Mouse (Mus musculus) Patski (cell line): ENCODE measurements around the gene Naglu. TPM values are rescaled to one million over a fixed set of nuclear protein-coding genes. Genes with fewer than 3 reads are reported as not detected.

ENCODE experiments used
- ATAC-seq: fragments of 100-300 bp; one replicate; pipeline ENCODE4 v1.8.0; 2021
- CTCF ChIA-PET: fragments of 350-600 bp; sonication (Branson Sonifier 250); formaldehyde crosslinking; loops from one replicate; lab custom pipeline; 2022; ENCODE audit warnings: inconsistent platforms; lab: Charles Lee
- POLR2A ChIA-PET: fragments of 350-600 bp; sonication (Branson Sonifier 250); formaldehyde crosslinking; loops from one replicate; lab custom pipeline; 2022; ENCODE audit warnings: antibody characterized with exemption, inconsistent platforms; lab: Charles Lee
- DNase-seq: peaks from one replicate; pipeline ENCODE4 v3.0.0-alpha.2; 2011; ENCODE audit warnings: low read depth, low spot score
- H3K27me3 ChIP-seq: fragments of 371-371 bp; one replicate; pipeline ENCODE4 v1.5.1; 2021
- CTCF ChIP-seq: fragments of 100-300 bp; IDR thresholded peaks from one replicate; pipeline ENCODE4 v1.5.1; 2021
- in situ Hi-C: fragments of 300-500 bp; cut with MboI; formaldehyde crosslinking; loops from 3 replicates; pipeline ENCODE4 v1.11.1; 2018; ENCODE audit warnings: low pct_unique_long_range_greater_than_20kb, mixed read lengths
- polyA plus RNA-seq: library from polyadenylated mRNA; unstranded; gene quantifications from one replicate; pipeline ENCODE4 v1.2.3, GENCODE M21; 2021

Gene Naglu
- polyA plus RNA-seq, 1 experiment from 2014 or later = 46.4 TPM

GRCm38 (mm10) chr11:101034614-101035327 lies 35.0 kb upstream of the Naglu start:
- ChIA-PET CTCF (interaction anchor here (0.8 to 1.1 kb wide), 3 partner anchors 9 to 51 kb away, joined by 3 read pairs; no protein-coding TSS in a partner anchor), POLR2A (interaction anchor here (0.5 to 1.7 kb wide), 4 partner anchors 23 to 26 kb away, joined by 3 to 5 read pairs (median 4); no protein-coding TSS in a partner anchor)
- no peak for TF ChIP-seq CTCF
- H3K27me3 ChIP-seq = no peaks in the 10 kb centered on the region
- no peak for ATAC-seq
- DNase-seq = no peak
- in situ Hi-C loops = no loop called here

GRCm38 (mm10) chr11:101035328-101035695 lies 34.5 kb upstream of the Naglu start:
- H3K27me3 ChIP-seq = no peaks in the 10 kb centered on the region
- DNase-seq = no peak
- POLR2A ChIA-PET = interaction anchor here (0.5 to 1.7 kb wide), 2 partner anchors 25 to 27 kb away, joined by 3 to 4 read pairs; no protein-coding TSS in a partner anchor
- no peak for ATAC-seq
- in situ Hi-C loops = no loop called here
- CTCF ChIA-PET = interaction anchor here (0.8 to 1.1 kb wide), 4 partner anchors 9 to 52 kb away, joined by 3 to 4 read pairs (median 3); no protein-coding TSS in a partner anchor
- no peak for TF ChIP-seq CTCF

GRCm38 (mm10) chr11:101037795-101038194 lies 32.0 kb upstream of the Naglu start:
- POLR2A ChIA-PET = interaction anchor here (1.1 kb wide), 1 partner anchor 22 kb away, joined by 3 read pairs; no protein-coding TSS in a partner anchor
- in situ Hi-C loops = no loop called here
- DNase-seq = no peak
- ATAC-seq = no peak
- CTCF ChIA-PET = interaction anchor here (0.8 to 1.8 kb wide), 4 partner anchors 15 to 22 kb away, joined by 3 to 8 read pairs (median 4); no protein-coding TSS in a partner anchor
- no peak for TF ChIP-seq CTCF
- H3K27me3 ChIP-seq = no peaks in the 10 kb centered on the region

- no peak for TF ChIP-seq CTCF
- in situ Hi-C loops = no loop called here
- ChIA-PET POLR2A (no interaction called here), CTCF (interaction anchor here (0.9 kb wide), 1 partner anchor 16 kb away, joined by 3 read pairs; no protein-coding TSS in a partner anchor)
- no peak for DNase-seq
- H3K27me3 ChIP-seq = no peaks in the 10 kb centered on the region
- ATAC-seq = no peak
Observed at GRCm38 (mm10) chr11:101045826-101046225, 24.0 kb upstream of the Naglu start.

GRCm38 (mm10) chr11:101046440-101046839 lies 23.4 kb upstream of the Naglu start:
- H3K27me3 ChIP-seq = no peaks in the 10 kb centered on the region
- no peak for TF ChIP-seq CTCF
- ATAC-seq (no peak), DNase-seq (no peak)
- in situ Hi-C loops = no loop called here
- ChIA-PET CTCF (interaction anchor here (0.9 kb wide), 1 partner anchor 17 kb away, joined by 3 read pairs; no protein-coding TSS in a partner anchor), POLR2A (no interaction called here)

DNA sequence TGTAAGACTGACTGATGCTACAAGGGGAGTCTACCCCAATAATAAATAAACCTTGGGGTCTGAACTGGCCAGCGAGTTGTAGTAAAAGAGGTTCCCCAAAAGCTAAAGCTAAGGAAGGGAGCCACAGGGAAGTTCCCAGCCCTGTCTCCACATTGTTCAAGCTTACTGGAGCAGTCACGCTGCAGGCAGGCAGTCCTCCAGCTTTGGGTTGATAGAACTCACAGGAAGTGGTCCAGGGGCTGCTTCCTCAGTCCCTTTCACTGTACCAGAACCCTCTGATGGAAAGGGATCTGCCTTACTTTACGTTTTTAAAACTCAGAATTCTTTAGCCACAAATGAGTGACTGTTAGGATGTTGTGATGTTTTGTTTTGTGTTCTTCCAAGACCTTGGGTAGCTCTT lies 22.3 kb upstream of the Naglu start:
- POLR2A ChIA-PET = interaction anchor here (0.8 to 1.2 kb wide), 2 partner anchors 22 to 31 kb away, joined by 4 read pairs; partner anchors contain the start of gene Naglu
- TF ChIP-seq CTCF = no peak
- in situ Hi-C loops = no loop called here
- DNase-seq = no peak
- H3K27me3 ChIP-seq = no peaks in the 10 kb centered on the region
- CTCF ChIA-PET = interaction anchor here (1.0 kb wide), 2 partner anchors 49 to 101 kb away, joined by 3 to 4 read pairs; no protein-coding TSS in a partner anchor
- no peak for ATAC-seq

DNA sequence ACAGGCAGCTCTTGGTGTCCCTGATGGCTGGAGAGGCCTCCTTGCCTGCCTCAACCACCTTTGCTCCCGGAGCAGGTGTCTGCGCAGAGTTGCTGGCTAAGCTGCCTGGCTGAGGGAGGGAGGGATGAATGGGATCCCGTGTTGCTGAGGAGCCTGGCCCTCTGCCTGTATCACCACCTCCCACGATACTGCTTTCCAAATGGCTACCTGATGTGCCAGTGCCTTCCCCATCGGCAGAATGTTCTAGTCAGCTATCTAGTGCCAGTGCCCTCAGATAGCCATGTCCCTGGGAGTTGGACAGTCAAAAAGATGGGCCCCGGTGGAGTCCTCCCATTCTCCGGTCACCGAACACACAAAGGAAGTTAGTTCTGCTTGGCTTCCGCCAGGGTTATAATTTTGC lies 19.5 kb upstream of the Naglu start:
- TF ChIP-seq CTCF = no peak
- in situ Hi-C loops = no loop called here
- H3K27me3 ChIP-seq = no peaks in the 10 kb centered on the region
- ATAC-seq (no peak), DNase-seq (no peak)
- CTCF ChIA-PET = interaction anchor here (1.3 kb wide), 1 partner anchor 10 kb away, joined by 3 read pairs; no protein-coding TSS in a partner anchor
- POLR2A ChIA-PET = interaction anchor here (1.0 kb wide), 1 partner anchor 39 kb away, joined by 3 read pairs; no protein-coding TSS in a partner anchor

DNA sequence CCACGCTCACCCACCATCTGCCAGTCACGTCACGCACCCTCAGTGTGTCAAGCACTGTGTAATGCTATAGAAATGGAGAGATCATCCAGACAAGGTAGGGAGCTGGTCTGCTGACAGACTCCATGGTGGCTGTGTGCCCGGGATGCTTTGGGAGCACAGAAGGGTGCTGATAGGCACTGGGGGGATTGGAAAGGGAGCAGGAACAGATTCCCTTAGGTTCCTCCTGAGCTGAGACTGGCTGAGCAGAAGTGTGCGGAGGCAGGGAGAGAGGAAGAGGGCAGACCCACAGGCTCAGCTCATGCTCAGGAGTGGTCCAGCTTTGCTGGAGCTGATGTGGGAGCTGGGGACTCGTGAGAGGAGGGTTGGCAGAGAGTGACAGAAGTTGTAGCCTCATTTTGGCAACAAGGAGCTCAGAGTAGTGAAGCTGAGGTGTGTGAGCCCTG lies 18.7 kb upstream of the Naglu start:
- no peaks in the 10 kb centered on the region for H3K27me3 ChIP-seq
- in situ Hi-C loops = no loop called here
- DNase-seq (no peak), ATAC-seq (no peak)
- TF ChIP-seq CTCF = no peak
- ChIA-PET CTCF (interaction anchor here (0.9 to 1.3 kb wide), 4 partner anchors 8 to 19 kb away, joined by 3 to 5 read pairs (median 3); no protein-coding TSS in a partner anchor), POLR2A (interaction anchor here (1.0 kb wide), 2 partner anchors 13 to 40 kb away, joined by 3 read pairs; no protein-coding TSS in a partner anchor)

DNA sequence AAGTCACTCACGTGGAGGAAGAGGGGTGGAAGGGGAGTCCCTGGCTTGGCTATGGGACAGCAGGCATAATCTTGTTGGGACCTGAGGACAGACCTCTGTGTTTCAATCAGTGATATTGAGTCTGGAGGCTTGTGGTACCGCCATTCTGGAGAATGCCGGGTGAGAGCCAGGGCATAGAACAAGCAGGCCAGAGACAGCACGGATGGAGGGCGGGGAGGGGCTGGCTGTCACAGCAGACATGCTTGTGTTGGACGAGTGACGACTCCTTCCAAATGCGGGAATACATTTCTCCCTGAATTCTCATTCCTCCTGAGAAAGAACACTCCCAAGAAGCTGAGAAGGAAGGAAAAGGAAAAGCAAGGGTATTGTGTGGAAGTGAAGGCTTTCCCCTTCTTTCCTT lies 18.2 kb upstream of the Naglu start:
- DNase-seq (no peak), ATAC-seq (no peak)
- no peaks in the 10 kb centered on the region for H3K27me3 ChIP-seq
- CTCF ChIA-PET = interaction anchor here (0.9 to 1.3 kb wide), 4 partner anchors 9 to 19 kb away, joined by 3 to 5 read pairs (median 3); no protein-coding TSS in a partner anchor
- TF ChIP-seq CTCF = no peak
- in situ Hi-C loops = no loop called here
- POLR2A ChIA-PET = interaction anchor here (0.6 to 1.0 kb wide), 3 partner anchors 12 to 41 kb away, joined by 3 read pairs; no protein-coding TSS in a partner anchor

- DNase-seq (no peak), ATAC-seq (no peak)
- CTCF ChIA-PET = interaction anchor here (0.8 to 1.0 kb wide), 2 partner anchors 11 to 69 kb away, joined by 3 read pairs; no protein-coding TSS in a partner anchor
- TF ChIP-seq CTCF = no peak
- POLR2A ChIA-PET = interaction anchor here (1.4 kb wide), 1 partner anchor 13 kb away, joined by 4 read pairs; no protein-coding TSS in a partner anchor
- in situ Hi-C loops = no loop called here
- H3K27me3 ChIP-seq = no peaks in the 10 kb centered on the region
Observed at GRCm38 (mm10) chr11:101052751-101053473, 16.9 kb upstream of the Naglu start.
